Mouse (Mus musculus): ENCODE results near the gene Gata3. TPM values are rescaled to one million over a fixed set of nuclear protein-coding genes. Genes with fewer than 3 reads are reported as not detected.

Gata3 gene
- polyA plus RNA-seq, 1 experiment from 2014 or later = 103 TPM

GRCm38 (mm10) chr2:9875220-9875619, 14.6 kb downstream of the Gata3 start:
- H3K4me2 ChIP-seq (replicated peaks; ENCODE audit: low read depth, low read length) = peak overlapping the region; percentile 90

GRCm38 (mm10) chr2:9874467-9875219, 15.2 kb downstream of the Gata3 start:
- H3K27ac ChIP-seq (ENCODE audit: low read length) = peak overlapping the region; percentile 81
- WGBS = 17% methylated on average over 38 of the region's 39 CpGs
- no peaks in the 10 kb centered on the region for H3K9me3 ChIP-seq (ENCODE audit: low read length)
- peak overlapping the region; percentile 55 for H3K4me3 ChIP-seq (ENCODE audit: low read length)
- no peak for ATAC-seq (ENCODE audit: low FRiP score, low TSS enrichment)
- H3K27me3 ChIP-seq (ENCODE audit: insufficient read depth, low read length) = peaks cover 77% of the 10 kb centered on the region
- H3K4me2 ChIP-seq (replicated peaks; ENCODE audit: low read depth, low read length) = peak overlapping the region; percentile 90
- H3K4me1 ChIP-seq (ENCODE audit: insufficient read depth, low read length) = peaks cover 12% of the 10 kb centered on the region; the same call in 1 of the 2 replicates
- peak overlapping the region; percentile 70 for H3K9ac ChIP-seq (replicated peaks; ENCODE audit: low read length)
- H3K36me3 ChIP-seq (ENCODE audit: insufficient read depth, low read length) = no peaks in the 10 kb centered on the region

More at GRCm38 (mm10) chr2:9875220-9875619, 14.6 kb downstream of the Gata3 start:
- Histone ChIP-seq H3K4me1 (ENCODE audit: insufficient read depth, low read length) (peaks cover 12% of the 10 kb centered on the region; the same call in 1 of the 2 replicates), H3K27ac (ENCODE audit: low read length) (peak overlapping the region; percentile 81), H3K4me3 (ENCODE audit: low read length) (peak overlapping the region; percentile 55), H3K9ac (replicated peaks; ENCODE audit: low read length) (peak overlapping the region; percentile 70), H3K27me3 (ENCODE audit: insufficient read depth, low read length) (peaks cover 78% of the 10 kb centered on the region), H3K9me3 (ENCODE audit: low read length) (no peaks in the 10 kb centered on the region), H3K36me3 (ENCODE audit: insufficient read depth, low read length) (no peaks in the 10 kb centered on the region)
- 16% methylated on average over 4 of the region's 4 CpGs for WGBS
- no peak for ATAC-seq (ENCODE audit: low FRiP score, low TSS enrichment)

GRCm38 (mm10) chr2:9873757-9874156, 16.1 kb downstream of the Gata3 start:
- Histone ChIP-seq H3K4me1 (ENCODE audit: insufficient read depth, low read length) (peaks cover 11% of the 10 kb centered on the region; the same call in 1 of the 2 replicates), H3K27me3 (ENCODE audit: insufficient read depth, low read length) (peaks cover 83% of the 10 kb centered on the region), H3K9ac (replicated peaks; ENCODE audit: low read length) (peak overlapping the region; percentile 70), H3K4me2 (replicated peaks; ENCODE audit: low read depth, low read length) (peak overlapping the region; percentile 90), H3K9me3 (ENCODE audit: low read length) (no peaks in the 10 kb centered on the region), H3K27ac (ENCODE audit: low read length) (peak overlapping the region; percentile 81; the same call in 1 of the 2 replicates), H3K4me3 (ENCODE audit: low read length) (peak overlapping the region; percentile 55), H3K36me3 (ENCODE audit: insufficient read depth, low read length) (no peaks in the 10 kb centered on the region)
- no peak for ATAC-seq (ENCODE audit: low FRiP score, low TSS enrichment)
- WGBS = 28% methylated on average over 2 of the region's 2 CpGs

DNA sequence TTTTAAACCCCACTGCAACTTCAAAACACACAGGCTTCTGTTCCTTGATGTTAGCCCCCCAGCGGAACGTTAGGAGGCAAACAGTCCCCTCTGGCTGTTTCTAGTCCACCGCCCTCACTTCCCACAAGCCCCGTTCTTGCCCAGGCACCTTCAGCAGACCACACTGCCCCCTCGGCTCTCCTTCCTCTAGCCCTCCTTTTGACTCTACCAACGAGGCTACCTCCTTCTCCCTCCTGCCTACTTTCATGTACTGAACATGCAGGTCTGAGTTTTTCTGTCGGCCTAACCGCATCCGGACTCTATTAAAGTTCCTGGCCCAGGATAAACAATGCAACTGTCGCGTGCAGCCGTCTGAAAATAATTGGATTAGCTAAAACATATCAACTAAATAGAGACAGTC, 17.2 kb downstream of the Gata3 start:
- peak overlapping the region; percentile 55 for H3K4me3 ChIP-seq (ENCODE audit: low read length)
- H3K27ac ChIP-seq (ENCODE audit: low read length) = peak overlapping the region; percentile 67
- no peaks in the 10 kb centered on the region for H3K36me3 ChIP-seq (ENCODE audit: insufficient read depth, low read length)
- H3K4me2 ChIP-seq (replicated peaks; ENCODE audit: low read depth, low read length) = peak overlapping the region; percentile 90
- H3K9ac ChIP-seq (replicated peaks; ENCODE audit: low read length) = peak overlapping the region; percentile 51
- peaks cover 3% of the 10 kb centered on the region; the same call in 1 of the 2 replicates for H3K4me1 ChIP-seq (ENCODE audit: insufficient read depth, low read length)
- no peak; the same call in 1 of the 2 replicates for ATAC-seq (ENCODE audit: low FRiP score, low TSS enrichment)
- peaks cover 88% of the 10 kb centered on the region for H3K27me3 ChIP-seq (ENCODE audit: insufficient read depth, low read length)
- WGBS = 13% methylated on average over 12 of the region's 12 CpGs
- no peaks in the 10 kb centered on the region for H3K9me3 ChIP-seq (ENCODE audit: low read length)

GRCm38 (mm10) chr2:9871798-9872197, 18.0 kb downstream of the Gata3 start:
- H3K4me1 ChIP-seq (ENCODE audit: insufficient read depth, low read length) = peaks cover 3% of the 10 kb centered on the region; the same call in 1 of the 2 replicates
- peak overlapping the region; percentile 90 for H3K4me2 ChIP-seq (replicated peaks; ENCODE audit: low read depth, low read length)
- peak overlapping the region; percentile 63 for H3K27ac ChIP-seq (ENCODE audit: low read length)
- 33% methylated on average over 6 of the region's 6 CpGs for WGBS
- no peaks in the 10 kb centered on the region for H3K9me3 ChIP-seq (ENCODE audit: low read length)
- H3K36me3 ChIP-seq (ENCODE audit: insufficient read depth, low read length) = no peaks in the 10 kb centered on the region
- H3K9ac ChIP-seq (replicated peaks; ENCODE audit: low read length) = peak overlapping the region; percentile 51
- ATAC-seq (ENCODE audit: low FRiP score, low TSS enrichment) = no peak
- H3K4me3 ChIP-seq (ENCODE audit: low read length) = peak overlapping the region; percentile 55
- H3K27me3 ChIP-seq (ENCODE audit: insufficient read depth, low read length) = peaks cover 87% of the 10 kb centered on the region

DNA sequence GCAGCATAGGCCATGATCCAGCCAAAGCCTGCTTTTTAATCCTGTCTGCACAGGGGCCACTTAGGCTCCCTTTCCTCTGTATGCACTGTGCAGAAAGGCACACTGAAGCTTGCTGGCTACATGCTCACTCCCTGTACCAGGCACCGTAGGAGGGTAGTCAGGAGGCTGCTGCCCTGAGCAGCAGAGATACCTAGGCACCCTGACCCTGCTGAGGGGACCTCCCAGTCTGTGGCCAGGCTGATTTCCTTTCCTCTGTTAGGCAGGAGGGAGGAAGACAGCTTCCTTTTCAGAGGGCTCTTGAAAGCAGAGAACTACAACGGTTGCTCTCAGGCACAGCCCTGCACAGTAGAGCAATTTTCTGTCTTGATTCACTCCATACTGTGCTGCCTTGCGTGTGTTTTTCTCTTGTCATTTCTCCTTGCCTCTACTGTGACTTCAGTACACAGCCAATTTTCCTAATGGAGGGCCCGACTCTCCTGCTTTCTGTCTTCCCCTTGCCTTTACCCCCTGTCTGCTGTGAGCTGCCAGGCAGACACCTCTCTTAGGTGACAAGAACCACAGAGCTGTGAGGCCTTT, 18.6 kb downstream of the Gata3 start:
- peak overlapping the region; percentile 90 for H3K4me2 ChIP-seq (replicated peaks; ENCODE audit: low read depth, low read length)
- H3K27me3 ChIP-seq (ENCODE audit: insufficient read depth, low read length) = peaks cover 86% of the 10 kb centered on the region
- peak overlapping the region; percentile 55 for H3K4me3 ChIP-seq (ENCODE audit: low read length)
- ATAC-seq (ENCODE audit: low FRiP score, low TSS enrichment) = 0 out of 2 replicates have a peak, but pooled peaks have one; percentile 35
- H3K36me3 ChIP-seq (ENCODE audit: insufficient read depth, low read length) = 0 out of 2 replicates have a peak, but pooled peaks cover 2% of the 10 kb centered on the region
- H3K4me1 ChIP-seq (ENCODE audit: insufficient read depth, low read length) = peaks cover 3% of the 10 kb centered on the region; the same call in 1 of the 2 replicates
- H3K9ac ChIP-seq (replicated peaks; ENCODE audit: low read length) = peak overlapping the region; percentile 51
- H3K27ac ChIP-seq (ENCODE audit: low read length) = peak overlapping the region; percentile 63
- 23% methylated on average over 4 of the region's 4 CpGs for WGBS
- H3K9me3 ChIP-seq (ENCODE audit: low read length) = no peaks in the 10 kb centered on the region

DNA sequence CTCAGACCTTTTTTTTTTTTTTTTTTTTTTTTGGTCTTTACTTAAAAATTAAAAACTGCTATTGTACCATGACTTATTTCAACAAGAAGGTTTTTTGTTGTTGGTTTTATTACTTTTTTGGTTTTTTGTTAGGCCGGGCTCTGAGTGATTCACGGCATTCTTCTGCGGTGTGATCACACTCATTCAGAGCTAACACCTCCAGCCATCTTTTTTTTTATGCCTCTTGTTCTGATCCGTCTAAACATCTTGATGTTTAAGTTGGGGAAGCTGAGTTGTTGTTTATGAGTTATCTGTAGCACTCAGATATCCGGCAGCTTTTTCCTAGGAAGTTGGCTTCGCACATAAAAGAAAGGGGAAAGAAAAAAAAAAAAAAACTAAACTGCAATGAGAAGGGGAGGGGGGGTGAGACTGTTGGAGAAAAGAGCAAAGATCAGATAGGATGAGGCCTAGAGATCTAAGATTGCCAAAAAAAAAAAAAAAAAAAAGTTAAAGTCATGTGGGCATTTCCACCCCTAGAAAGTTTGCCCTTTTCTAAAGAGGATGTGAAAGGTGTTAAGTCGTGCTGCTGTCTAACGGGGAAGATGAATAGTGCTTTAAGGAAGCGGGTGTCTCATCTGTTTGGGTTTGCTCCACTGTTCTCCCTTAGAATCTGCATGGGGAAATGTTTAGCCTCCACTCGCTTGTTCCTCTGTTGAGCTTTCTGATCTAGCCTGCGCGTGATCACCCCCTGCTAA, 22.6 kb downstream of the Gata3 start:
- H3K4me1 ChIP-seq (ENCODE audit: insufficient read depth, low read length) = no peaks in the 10 kb centered on the region
- 0 out of 2 replicates have a peak, but pooled peaks cover 2% of the 10 kb centered on the region for H3K36me3 ChIP-seq (ENCODE audit: insufficient read depth, low read length)
- peak overlapping the region; percentile 4; the same call in 1 of the 2 replicates for H3K4me2 ChIP-seq (replicated peaks; ENCODE audit: low read depth, low read length)
- H3K27me3 ChIP-seq (ENCODE audit: insufficient read depth, low read length) = peaks cover 48% of the 10 kb centered on the region
- ATAC-seq (ENCODE audit: low FRiP score, low TSS enrichment) = no peak
- H3K4me3 ChIP-seq (ENCODE audit: low read length) = peak overlapping the region; percentile 18; the same call in 1 of the 2 replicates
- H3K27ac ChIP-seq (ENCODE audit: low read length) = no peak overlapping the region
- no peak overlapping the region; the same call in 1 of the 2 replicates for H3K9ac ChIP-seq (replicated peaks; ENCODE audit: low read length)
- no peaks in the 10 kb centered on the region for H3K9me3 ChIP-seq (ENCODE audit: low read length)
- 39% methylated on average over 12 of the region's 12 CpGs for WGBS

DNA sequence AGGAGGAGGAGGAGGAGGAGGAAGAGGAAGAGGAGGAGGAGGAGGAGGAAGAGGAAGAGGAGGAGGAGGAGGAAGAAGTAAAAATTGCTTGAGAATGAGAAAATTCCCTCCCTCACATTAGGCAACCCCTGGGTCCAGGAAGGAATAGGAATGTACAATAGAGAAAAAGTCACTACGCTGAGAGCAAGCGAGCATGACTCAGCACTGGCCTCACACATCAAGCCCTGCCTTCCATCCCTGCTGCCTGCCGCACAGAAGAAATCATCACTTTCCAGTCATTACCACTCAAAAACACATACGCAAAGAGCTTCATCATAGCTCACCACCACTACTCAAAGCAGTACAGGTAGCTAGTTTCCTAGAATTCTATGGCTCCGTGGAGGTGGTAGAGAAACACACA, 29.1 kb downstream of the Gata3 start:
- H3K27ac ChIP-seq (ENCODE audit: low read length) = no peak overlapping the region
- WGBS = 76% methylated on average over 5 of the region's 5 CpGs
- no peak for ATAC-seq (ENCODE audit: low FRiP score, low TSS enrichment)
- H3K27me3 ChIP-seq (ENCODE audit: insufficient read depth, low read length) = no peaks in the 10 kb centered on the region
- no peaks in the 10 kb centered on the region for H3K4me1 ChIP-seq (ENCODE audit: insufficient read depth, low read length)
- no peaks in the 10 kb centered on the region for H3K36me3 ChIP-seq (ENCODE audit: insufficient read depth, low read length)
- no peak overlapping the region for H3K4me3 ChIP-seq (ENCODE audit: low read length)
- no peaks in the 10 kb centered on the region for H3K9me3 ChIP-seq (ENCODE audit: low read length)
- H3K9ac ChIP-seq (replicated peaks; ENCODE audit: low read length) = no peak overlapping the region
- H3K4me2 ChIP-seq (replicated peaks; ENCODE audit: low read depth, low read length) = no peak overlapping the region

- no peaks in the 10 kb centered on the region for H3K9me3 ChIP-seq (ENCODE audit: low read length)
- no peaks in the 10 kb centered on the region for H3K27me3 ChIP-seq (ENCODE audit: insufficient read depth, low read length)
- H3K36me3 ChIP-seq (ENCODE audit: insufficient read depth, low read length) = no peaks in the 10 kb centered on the region
- no peak overlapping the region for H3K27ac ChIP-seq (ENCODE audit: low read length)
- H3K9ac ChIP-seq (replicated peaks; ENCODE audit: low read length) = no peak overlapping the region
- ATAC-seq (ENCODE audit: low FRiP score, low TSS enrichment) = no peak
- no peak overlapping the region for H3K4me3 ChIP-seq (ENCODE audit: low read length)
- no peaks in the 10 kb centered on the region for H3K4me1 ChIP-seq (ENCODE audit: insufficient read depth, low read length)
- 59% methylated on average over 4 of the region's 4 CpGs for whole genome bisulfite sequencing
- no peak overlapping the region for H3K4me2 ChIP-seq (replicated peaks; ENCODE audit: low read depth, low read length)
These were observed 34.0 kb downstream of the Gata3 start for GRCm38 (mm10) chr2:9855861-9856260.

Data from kidney, embryonic 16.5 days (tissue).